Mouse (Mus musculus) bone marrow macrophage, adult 2 months (primary cell): ENCODE data around the gene Ppp1r8.

Source experiments
- CTCF ChIP-seq: IDR thresholded peaks from 2 replicates; pipeline ENCODE4 v1.5.1; 2012; ENCODE audit warnings: low read depth, mild to moderate bottlenecking, low read length, moderate library complexity
- POLR2A ChIP-seq: IDR thresholded peaks from 2 replicates; pipeline ENCODE4 v1.6.1; 2012; ENCODE audit warnings: mild to moderate bottlenecking, low read depth, low read length, borderline replicate concordance

DNA sequence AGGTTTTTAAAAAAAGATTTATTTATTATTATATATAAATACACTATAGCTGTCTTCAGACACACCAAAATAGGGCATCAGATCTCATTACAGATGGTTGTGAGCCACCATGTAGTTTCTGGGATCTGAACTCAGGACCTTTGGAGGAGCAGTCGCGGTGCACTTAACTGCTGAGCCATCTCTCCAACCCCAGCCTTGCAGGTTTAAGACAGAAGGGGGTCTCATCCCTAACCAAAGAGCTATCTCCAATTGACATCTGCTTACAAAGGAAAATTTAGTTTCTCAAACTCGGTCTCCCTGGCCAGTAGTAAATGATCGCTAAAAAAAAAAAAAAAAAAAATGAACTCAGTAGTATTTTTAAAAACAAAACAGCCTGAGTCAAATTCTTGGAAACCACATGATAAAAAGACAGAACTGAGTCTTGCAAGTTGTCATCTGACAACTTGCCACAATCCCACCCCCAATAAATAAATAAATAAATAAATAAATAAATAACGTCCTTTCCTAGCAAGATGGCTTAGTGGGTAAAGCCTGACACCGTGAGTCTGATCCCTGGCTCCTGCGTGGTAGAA, 36.3 kb downstream of the Ppp1r8 start:
- no peak for TF ChIP-seq CTCF
- TF ChIP-seq POLR2A: no peak
